Mouse (Mus musculus) liver, embryonic 14.5 days (tissue): ENCODE measurements around the gene Wdr45.

ENCODE experiments used
- CTCF ChIP-seq: IDR thresholded peaks from 2 replicates; pipeline ENCODE4 v1.5.1; 2016; ENCODE audit warnings: antibody characterized with exemption, low read depth, control low read depth
- EP300 ChIP-seq: IDR thresholded peaks from 2 replicates; pipeline ENCODE4 v1.6.1; 2016; ENCODE audit warnings: antibody characterized with exemption, low read depth

DNA sequence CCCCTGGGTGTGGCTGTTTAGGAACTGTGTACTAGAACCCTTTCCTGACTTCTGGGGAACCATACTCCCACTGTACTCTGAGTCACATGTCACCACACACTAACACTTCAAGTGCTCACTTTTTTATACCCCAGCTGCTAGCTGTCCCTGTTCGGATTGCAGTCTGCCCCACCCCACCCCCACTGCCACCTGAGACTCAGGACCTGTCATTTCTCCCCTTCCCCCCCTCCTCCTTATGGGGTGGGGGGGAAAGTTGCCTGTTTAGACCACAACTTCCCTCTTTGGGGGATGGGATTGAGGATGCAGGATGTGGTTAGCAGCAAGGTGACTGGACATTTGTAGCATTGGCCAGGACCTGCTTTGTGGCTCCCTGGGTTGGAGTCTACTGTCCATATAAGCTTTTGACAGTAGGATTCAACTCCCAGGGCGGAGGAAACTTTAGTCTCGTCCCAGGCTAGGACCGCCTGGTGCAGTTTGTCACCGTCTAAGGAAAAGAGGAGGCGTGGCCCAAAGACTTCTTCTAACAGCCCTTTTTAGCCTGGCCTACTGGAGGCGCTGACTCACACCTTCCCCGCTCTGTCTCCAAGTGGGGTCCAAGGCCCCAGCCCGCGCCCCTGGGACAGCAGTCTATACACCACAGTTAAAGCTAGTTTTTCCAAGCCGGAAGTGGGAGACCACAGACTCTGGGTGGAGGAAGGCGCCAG, 40.4 kb upstream of the Wdr45 start:
- no peak for TF ChIP-seq CTCF
- TF ChIP-seq EP300, result no peak
